Mouse (Mus musculus): ENCODE measurements around the gene Phox2b.

- TF ChIP-seq CTCF (IDR thresholded peaks at IDR 0.05) = no peak
- TF ChIP-seq EP300 (IDR thresholded peaks at IDR 0.05) = no peak
Measured at GRCm38 (mm10) chr5:67097106-67098050, 1.7 kb downstream of the Phox2b start.
